Mouse (Mus musculus) cerebellum, postnatal 36 days (tissue): ENCODE measurements at regions not wholly inside any gene's neighbourhood (a gene's known extent, or its start where the extent isn't known, plus 50 kb on each side); places are given as distances from the start of the nearest gene placed in this dataset.
A peak's percentile ranks its signal among the peaks of the same experiment; 100 is the strongest.

Source experiments
- DNase-seq, 2 experiments: peaks; one replicate each; pipeline ENCODE4 v3.0.0; 2021 to 2022; ENCODE audit warnings: mixed read lengths in 2 of 2

DNA sequence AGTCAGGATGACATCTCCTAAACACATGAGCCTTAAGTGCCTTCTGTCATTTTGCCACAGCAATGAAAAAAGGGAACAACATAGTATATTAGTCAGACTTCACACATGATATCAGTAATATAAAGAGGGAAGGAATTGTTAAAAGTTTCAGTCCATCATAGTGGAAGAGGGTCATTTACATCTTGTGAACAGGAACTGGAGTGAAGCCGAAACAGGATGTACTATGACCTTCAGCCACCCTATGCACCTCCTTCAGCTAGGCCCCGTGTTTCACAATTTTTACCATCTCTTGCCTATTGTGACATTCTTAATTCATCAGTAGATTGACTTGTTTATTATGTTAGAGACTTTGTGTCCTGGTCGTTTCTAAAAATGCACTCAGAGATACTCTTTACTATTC, 59.8 kb upstream of the St3gal5 start:
- no peak for DNase-seq

GRCm38 (mm10) chr6:72043881-72044625, 53.3 kb upstream of the St3gal5 start:
- DNase-seq, result peak in 1 of 2 experiments; percentile 38
